Mouse (Mus musculus): ENCODE measurements at regions not wholly inside any gene's neighbourhood (a gene's known extent, or its start where the extent isn't known, plus 50 kb on each side); places are given as distances from the start of the nearest gene placed in this dataset.
"Not testable (repeated sequence)": the region's sequence is repeated elsewhere in the genome, so short reads cannot be mapped to it uniquely, and the experiment has no call there.

- peak; percentile 59 for DNase-seq (ENCODE audit: low read depth, low spot score)
Observed at GRCm38 (mm10) chr9:81312047-81312446, 321.6 kb downstream of the Htr1b start.

- no peak for DNase-seq (ENCODE audit: low read depth, low spot score)
Observed at GRCm38 (mm10) chr9:81308532-81309191, 325.0 kb downstream of the Htr1b start.

GRCm38 (mm10) chr9:81305437-81306046, 328.1 kb downstream of the Htr1b start:
- DNase-seq (ENCODE audit: low read depth, low spot score) = no peak

- DNase-seq (ENCODE audit: low read depth, low spot score) = no peak
Observed at GRCm38 (mm10) chr9:81275751-81276150, 357.9 kb downstream of the Htr1b start.

- DNase-seq (ENCODE audit: low read depth, low spot score) = no peak
Observed at GRCm38 (mm10) chr9:81275336-81275735, 358.3 kb downstream of the Htr1b start.

GRCm38 (mm10) chr9:81224957-81225356, 408.7 kb downstream of the Htr1b start:
- not testable (repeated sequence) for DNase-seq (ENCODE audit: low read depth, low spot score)

- no peak for DNase-seq (ENCODE audit: low read depth, low spot score)
Observed at GRCm38 (mm10) chr9:81217938-81218337, 415.7 kb downstream of the Htr1b start.

GRCm38 (mm10) chr9:81215601-81216141, 418.0 kb downstream of the Htr1b start:
- DNase-seq (ENCODE audit: low read depth, low spot score) = no peak

GRCm38 (mm10) chr9:81214692-81215091, 418.9 kb downstream of the Htr1b start:
- no peak for DNase-seq (ENCODE audit: low read depth, low spot score)

GRCm38 (mm10) chr9:81192643-81193042, 441.0 kb downstream of the Htr1b start:
- no peak for DNase-seq (ENCODE audit: low read depth, low spot score)
